ENCODE assay signal across 35 mouse cellular contexts in genomic region chr7:109331722-109332121, GRCm38 (mm10).
"Had no signal": no experiment of that assay in that cellular context is flagged by ENCODE, and none has a peak within 500 bp of the region (broad histone marks: within the 10 kb centered on the region; RNA-seq: fewer than 3 reads in every experiment).

No protein-coding gene starts in this region.

- H3K9ac ChIP-seq: heart, embryonic 12.5 days; heart, embryonic 13.5 days; heart, embryonic 15.5 days; hindbrain, embryonic 12.5 days; hindbrain, embryonic 13.5 days; hindbrain, embryonic 14.5 days; hindbrain, embryonic 15.5 days; intestine, embryonic 15.5 days; kidney, embryonic 15.5 days had no signal

- ATAC-seq: hindbrain, embryonic 16.5 days; hindbrain, postnatal 0 days; inflammation-experienced regulatory T-cells, adult 6 months; intestine, embryonic 15.5 days; intestine, embryonic 16.5 days; intestine, postnatal 0 days had no signal

- H3K4me3 ChIP-seq: heart, embryonic 12.5 days; heart, embryonic 13.5 days; heart, embryonic 15.5 days; hindbrain, embryonic 10.5 days; hindbrain, embryonic 12.5 days; hindbrain, embryonic 13.5 days; hindbrain, embryonic 15.5 days; intestine, embryonic 15.5 days; kidney, embryonic 15.5 days; layer of hippocampus, adult 2 months; left cerebral cortex, adult 2 months had no signal

- DNase-seq: heart, postnatal 10 days; heart, postnatal 14 days; heart, postnatal 36 days; heart, postnatal 4 days; kidney, adult 11 months; kidney, adult 18-20 months; kidney, adult 2 months; kidney, adult 8-10 months; kidney, adult 9 months; kidney, postnatal 10 days; kidney, postnatal 14 days; kidney, postnatal 25 days; kidney, postnatal 36 days; kidney, postnatal 4 days; layer of hippocampus, adult 9-11 months; layer of hippocampus, postnatal 36 days had no signal

- H3K9me3 ChIP-seq: heart, embryonic 12.5 days; heart, embryonic 13.5 days; heart, embryonic 15.5 days; hindbrain, embryonic 10.5 days; hindbrain, embryonic 12.5 days; hindbrain, embryonic 13.5 days; hindbrain, embryonic 15.5 days; intestine, embryonic 15.5 days; kidney, embryonic 15.5 days had no signal

- H3K4me2 ChIP-seq: heart, embryonic 11.5 days; heart, embryonic 12.5 days; heart, embryonic 13.5 days; heart, embryonic 15.5 days; hindbrain, embryonic 12.5 days; hindbrain, embryonic 13.5 days; hindbrain, embryonic 14.5 days; hindbrain, embryonic 15.5 days; intestine, embryonic 15.5 days; kidney, embryonic 15.5 days had no signal

- H3K27me3 ChIP-seq: heart, embryonic 12.5 days; heart, embryonic 13.5 days; heart, embryonic 15.5 days; hindbrain, embryonic 12.5 days; hindbrain, embryonic 13.5 days; hindbrain, embryonic 15.5 days; intestine, embryonic 15.5 days; kidney, embryonic 15.5 days had no signal

- H3K36me3 ChIP-seq: heart, embryonic 12.5 days; heart, embryonic 13.5 days; heart, embryonic 15.5 days; hindbrain, embryonic 10.5 days; hindbrain, embryonic 12.5 days; hindbrain, embryonic 13.5 days; hindbrain, embryonic 15.5 days; intestine, embryonic 15.5 days; kidney, embryonic 15.5 days had no signal

- H3K4me1 ChIP-seq: heart, embryonic 12.5 days; heart, embryonic 13.5 days; heart, embryonic 15.5 days; hindbrain, embryonic 10.5 days; hindbrain, embryonic 12.5 days; intestine, embryonic 15.5 days; kidney, embryonic 15.5 days had no signal

- H3K27ac ChIP-seq: heart, embryonic 13.5 days; heart, embryonic 15.5 days; hindbrain, embryonic 10.5 days; hindbrain, embryonic 12.5 days; hindbrain, embryonic 13.5 days; hindbrain, embryonic 14.5 days; hindbrain, embryonic 15.5 days; hindbrain, postnatal 0 days; intestine, embryonic 15.5 days; kidney, embryonic 15.5 days; kidney, postnatal 0 days; layer of hippocampus, adult 2 months; left cerebral cortex, adult 2 months had no signal
